Mouse (Mus musculus) C2C12 (cell line): ENCODE data around the gene Gm20481.

Experiments
- CEBPB ChIP-seq: IDR thresholded peaks from one replicate; pipeline ENCODE4 v1.6.1; 2011; ENCODE audit warnings: low read depth, mild to moderate bottlenecking, control low read depth, moderate library complexity
- CTCF ChIP-seq: IDR thresholded peaks from one replicate; pipeline ENCODE4 v1.5.1; 2011; ENCODE audit not compliant: control insufficient read depth, insufficient read depth, insufficient read length
- MAX ChIP-seq: IDR thresholded peaks from one replicate; pipeline ENCODE4 v1.6.1; 2011; ENCODE audit warnings: mild to moderate bottlenecking, control low read depth
- MYOD1 ChIP-seq: IDR thresholded peaks from one replicate; pipeline ENCODE4 v1.6.1; 2011; ENCODE audit warnings: low read depth; ENCODE audit not compliant: control insufficient read depth, insufficient read length
- USF1 ChIP-seq: IDR thresholded peaks from one replicate; pipeline ENCODE4 v1.6.1; 2011; ENCODE audit warnings: low read depth, mild to moderate bottlenecking, control low read depth, moderate library complexity

DNA sequence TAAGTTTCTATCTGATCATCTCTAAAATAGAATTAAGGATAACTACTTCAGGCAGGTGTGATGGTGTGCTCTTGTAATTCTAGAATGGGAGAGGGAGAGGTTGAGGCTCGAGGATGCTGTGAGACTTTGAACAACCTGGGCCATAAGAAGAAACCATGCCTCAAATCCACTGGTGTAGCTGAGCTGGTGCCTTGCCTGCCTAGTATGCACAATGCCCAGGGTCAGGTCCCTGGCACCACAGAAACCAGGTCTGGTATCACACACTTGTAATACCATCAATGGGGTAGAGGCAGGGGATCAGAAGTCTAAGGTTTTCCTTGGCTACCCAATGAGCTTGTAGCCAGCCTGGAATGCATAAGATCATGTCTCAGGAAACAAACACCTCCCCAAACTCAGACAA, 6.9 kb upstream of the Gm20481 start:
- TF ChIP-seq USF1: no peak
- TF ChIP-seq CTCF: no peak
- TF ChIP-seq MAX: no peak
- no peak for TF ChIP-seq CEBPB
- no peak for TF ChIP-seq MYOD1
